Mouse (Mus musculus) gonadal fat pad, adult 2 months (tissue): ENCODE measurements around the gene Ssbp3. TPM values are rescaled to one million over a fixed set of nuclear protein-coding genes. Genes with fewer than 3 reads are reported as not detected.

Source experiments
- DNase-seq: peaks from one replicate; pipeline ENCODE4 v3.0.0-alpha.2; 2012; ENCODE audit warnings: low read depth
- polyA plus RNA-seq: library from polyadenylated mRNA; depleted of rRNA; stranded (reverse); fragments of >200 nt; gene quantifications from 2 replicates; pipeline ENCODE4 v1.2.3, GENCODE M21; 2012

Ssbp3 gene
- polyA plus RNA-seq, 1 experiment = 21.8 TPM

- no peak for DNase-seq
These were observed 2.6 kb upstream of the Ssbp3 start for GRCm38 (mm10) chr4:106907701-106908425.

GRCm38 (mm10) chr4:106908426-106908809 is 2.1 kb upstream of the Ssbp3 start:
- DNase-seq = no peak

DNA sequence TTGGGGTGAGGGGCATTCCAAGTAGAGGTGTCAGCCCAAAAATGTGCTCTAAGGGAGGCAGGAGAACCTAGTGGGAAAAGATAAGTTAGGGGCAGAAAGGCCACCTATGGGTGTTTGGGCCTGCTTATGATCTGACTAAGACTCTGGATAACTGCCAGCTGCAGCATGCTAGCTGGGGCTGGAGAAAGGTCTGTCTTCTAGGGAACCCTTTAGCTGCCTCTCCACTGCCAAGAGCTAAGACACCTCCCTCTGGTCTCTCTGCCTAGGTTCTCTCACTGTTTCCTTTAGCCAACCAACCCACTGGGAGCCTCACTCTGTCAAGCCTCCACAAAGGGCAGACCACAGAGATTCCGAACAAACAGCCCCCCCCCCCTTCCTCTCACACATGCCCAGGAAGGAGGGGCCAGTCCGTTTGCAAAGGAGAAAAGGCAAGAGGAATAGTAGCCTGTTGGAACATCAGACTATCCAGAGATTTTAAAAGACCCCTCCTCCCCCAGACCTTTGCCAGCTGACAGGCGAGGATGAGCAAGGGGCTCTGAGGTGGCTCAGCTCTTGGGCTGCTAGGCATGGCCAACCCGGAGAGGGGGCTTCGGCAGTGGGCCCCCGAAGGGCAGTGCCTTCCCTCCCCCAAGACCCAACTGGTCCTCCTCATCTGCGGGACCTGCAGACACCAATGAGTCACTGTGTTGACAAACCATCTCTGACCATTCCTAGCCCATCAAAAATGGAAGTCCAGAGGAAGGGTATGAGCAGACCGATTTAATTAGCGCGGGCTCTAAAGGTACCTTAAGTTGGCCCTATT is 1.4 kb upstream of the Ssbp3 start:
- DNase-seq = no peak

- no peak for DNase-seq
These were observed 704 bp upstream of the Ssbp3 start for GRCm38 (mm10) chr4:106909797-106910196.

- no peak for DNase-seq
These were observed 823 bp downstream of the Ssbp3 start for GRCm38 (mm10) chr4:106911246-106911801.

DNA sequence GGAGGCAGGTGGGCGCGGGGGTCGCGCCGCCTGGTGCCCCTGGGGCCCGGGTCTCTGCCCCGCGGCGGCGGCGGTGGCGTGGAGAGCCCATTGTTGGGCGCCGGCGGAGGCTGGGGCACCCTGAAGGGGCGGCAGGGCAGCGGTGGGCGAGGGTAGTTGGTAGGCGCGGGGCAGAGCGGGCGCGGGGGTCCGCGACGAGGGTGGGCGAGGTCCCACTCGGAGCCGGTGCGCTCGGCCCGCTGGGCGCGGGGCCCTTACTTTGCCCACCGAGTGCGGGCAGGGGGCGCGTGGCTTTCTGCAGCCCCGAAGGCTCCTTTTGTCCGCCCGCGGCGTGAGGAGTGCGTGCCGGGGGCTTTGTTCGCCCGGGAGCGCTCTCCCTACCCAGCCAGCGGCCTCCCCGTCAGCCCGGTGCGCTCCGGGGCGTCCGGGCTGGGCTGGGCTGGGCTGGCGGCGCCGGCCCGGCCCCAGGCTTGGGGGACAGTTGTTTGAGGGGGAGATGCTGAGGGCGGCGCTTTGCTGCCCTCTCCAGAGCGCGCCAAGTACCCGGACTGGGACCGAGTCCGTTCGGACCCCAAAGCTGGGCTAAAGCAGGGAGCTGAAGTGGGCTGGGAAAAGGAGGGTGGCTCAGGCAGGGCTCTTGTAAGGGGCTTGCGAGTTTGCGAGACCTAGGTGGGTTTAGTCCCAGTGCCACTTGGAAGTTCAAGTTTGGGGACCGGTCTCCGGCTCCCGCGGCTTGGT is 1.6 kb downstream of the Ssbp3 start:
- DNase-seq = no peak

GRCm38 (mm10) chr4:106912689-106913041 is 2.2 kb downstream of the Ssbp3 start:
- no peak for DNase-seq

DNA sequence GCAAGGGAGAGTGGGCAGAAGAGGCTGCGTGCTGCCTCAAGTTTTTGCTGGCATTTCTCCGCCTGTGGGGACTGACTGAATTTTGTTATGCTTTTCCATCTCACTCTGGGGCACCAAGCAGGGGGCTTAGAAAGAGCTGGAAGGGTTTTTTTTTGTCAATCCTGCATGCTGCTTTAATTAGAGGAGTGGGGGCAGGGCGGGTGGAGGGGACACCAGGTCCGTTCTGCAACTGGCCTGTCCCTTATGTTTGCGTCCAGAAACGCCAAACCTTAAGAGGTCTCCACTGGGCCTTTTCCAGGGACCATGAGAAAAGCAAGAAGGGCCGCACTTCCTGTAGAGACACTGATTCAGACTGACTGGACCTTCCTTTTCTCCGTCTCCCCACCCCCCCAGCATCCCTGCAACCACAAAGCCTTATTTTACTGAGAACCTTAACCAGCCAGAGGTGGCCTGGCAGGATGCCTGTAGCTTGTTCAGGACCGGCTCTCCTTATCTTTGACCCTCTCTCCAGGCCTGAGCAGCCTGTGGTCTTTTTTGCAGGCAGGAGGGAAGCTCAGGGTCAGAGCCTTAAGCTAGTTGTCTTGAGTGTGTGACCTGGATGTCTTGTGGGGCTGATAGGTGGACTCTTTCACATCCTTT is 3.0 kb downstream of the Ssbp3 start:
- no peak for DNase-seq

DNA sequence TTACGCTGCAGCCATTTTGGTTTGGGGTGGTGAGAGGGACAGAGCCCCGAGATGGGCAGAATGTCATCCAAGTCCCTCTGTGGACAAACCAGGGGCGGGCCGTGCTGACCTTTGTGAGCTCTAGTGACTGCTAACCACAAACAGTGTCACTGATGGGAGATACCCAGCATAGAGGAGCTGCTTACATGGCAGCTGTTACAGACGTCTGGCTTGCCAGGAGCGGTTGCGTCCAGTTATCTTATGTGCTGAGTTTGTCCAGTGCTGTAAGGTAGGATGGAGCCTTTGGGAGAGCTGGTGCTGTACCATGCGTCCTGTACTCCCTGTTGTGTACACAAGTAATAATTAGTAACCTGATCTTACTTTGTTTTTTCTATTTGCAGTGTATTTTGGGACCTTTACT is 4.8 kb downstream of the Ssbp3 start:
- DNase-seq = no peak

DNA sequence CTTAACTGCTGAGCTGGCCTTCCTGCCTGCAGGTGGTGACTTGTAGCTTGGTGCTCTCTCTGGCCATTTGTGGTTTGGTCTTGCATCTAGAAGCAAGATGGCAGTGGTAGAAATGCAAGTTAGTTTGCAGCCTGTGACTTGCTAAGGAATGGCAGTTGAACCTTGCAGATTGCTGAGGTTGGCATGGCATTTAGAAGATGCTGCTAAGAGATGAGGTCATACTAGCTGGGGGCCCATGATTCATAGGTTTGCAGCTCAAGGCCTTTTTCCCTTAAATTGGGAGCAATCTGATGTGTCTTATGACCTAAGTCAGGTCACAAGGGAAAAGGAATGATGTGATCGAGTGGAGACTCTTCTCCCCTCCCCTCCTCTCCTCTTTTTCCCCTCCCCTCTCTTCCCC is 7.8 kb downstream of the Ssbp3 start:
- DNase-seq = no peak

DNA sequence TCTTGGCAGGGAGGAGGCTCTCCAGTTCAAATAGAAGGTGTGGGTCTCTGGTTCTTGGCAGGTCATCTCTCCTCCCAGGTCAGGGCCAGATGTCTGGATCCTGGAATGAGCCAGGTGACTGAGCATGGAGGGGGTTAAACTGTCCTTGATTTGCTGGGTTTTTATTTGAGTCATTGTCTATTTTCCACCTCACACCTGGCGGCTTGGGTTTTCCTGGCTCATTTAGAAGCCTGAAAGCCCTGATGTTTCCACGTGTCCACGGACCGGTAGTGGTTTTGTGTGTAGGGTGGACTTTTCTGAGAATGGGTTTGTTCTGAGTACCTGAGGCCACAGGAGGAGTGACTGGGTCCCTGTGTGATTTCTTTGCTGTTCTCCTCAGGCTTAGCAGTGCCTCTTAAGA is 9.6 kb downstream of the Ssbp3 start:
- no peak for DNase-seq

DNA sequence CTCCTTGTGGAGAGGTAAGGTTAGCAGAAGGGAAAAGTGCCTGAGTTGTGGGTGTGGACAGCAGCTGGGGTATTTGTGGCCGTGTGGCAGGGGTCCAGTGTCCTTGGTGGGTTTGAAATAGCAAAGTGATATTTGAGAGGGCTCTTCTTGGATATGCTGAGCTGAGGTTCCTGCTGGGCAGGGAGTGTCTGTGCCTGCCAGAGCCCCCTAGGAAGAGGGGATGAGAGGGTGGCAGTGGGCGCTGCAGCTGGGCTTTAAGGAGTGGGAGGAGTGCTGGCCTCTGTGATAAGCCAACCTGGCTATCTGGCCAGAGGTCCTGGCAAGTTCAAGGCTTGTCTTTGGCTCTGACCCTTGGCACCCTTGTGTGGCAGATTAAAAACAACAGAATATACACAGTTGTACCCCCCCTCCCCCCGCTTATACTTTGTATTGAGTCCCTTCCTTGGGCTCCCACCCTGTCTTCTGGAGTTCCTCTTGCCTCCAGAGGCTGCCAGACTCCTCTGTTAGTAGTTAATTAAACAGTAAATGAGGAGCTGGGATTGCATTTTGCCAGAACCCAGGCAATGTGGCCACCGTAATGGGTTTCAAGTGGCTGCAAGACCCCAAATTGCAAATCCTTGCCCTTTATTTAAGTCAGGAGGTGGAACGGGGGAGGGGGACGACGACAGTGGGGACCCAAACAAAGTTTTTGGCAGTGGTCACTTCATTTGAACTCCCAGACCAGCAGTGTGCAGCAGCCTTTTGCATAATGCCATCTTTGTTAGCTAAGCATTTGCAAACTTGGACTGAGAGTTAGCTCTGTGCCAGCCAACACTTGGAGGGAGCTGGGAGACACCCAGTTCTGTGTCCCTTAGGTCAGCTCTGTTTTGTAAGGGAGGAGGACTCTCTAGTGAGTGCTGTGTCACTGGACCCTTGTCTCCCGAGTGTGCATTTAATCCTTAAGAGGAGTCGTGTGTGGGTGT is 11.2 kb downstream of the Ssbp3 start:
- DNase-seq = no peak

GRCm38 (mm10) chr4:106922919-106923318 is 12.4 kb downstream of the Ssbp3 start:
- no peak for DNase-seq

DNA sequence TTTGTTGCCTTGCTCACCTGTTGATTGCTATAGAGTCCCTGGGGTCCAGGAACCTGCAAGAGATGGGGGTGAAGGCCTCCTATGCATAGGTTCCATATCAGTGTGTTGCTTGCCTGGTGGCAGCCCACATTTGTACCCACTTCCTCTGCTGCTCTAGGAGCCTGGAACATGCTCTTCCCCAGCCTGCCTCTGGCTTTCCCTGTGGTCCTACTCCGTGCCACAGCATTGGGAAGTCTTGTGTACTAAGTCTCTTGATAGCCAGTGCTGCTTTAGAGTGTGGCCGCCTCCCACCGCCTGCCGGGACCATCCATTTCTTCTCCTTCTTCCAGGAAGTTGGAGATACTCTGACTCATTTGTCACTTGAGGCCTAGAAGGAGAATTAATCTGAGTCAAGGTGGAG is 13.7 kb downstream of the Ssbp3 start:
- no peak for DNase-seq

- no peak for DNase-seq
These were observed 14.4 kb downstream of the Ssbp3 start for GRCm38 (mm10) chr4:106924888-106925287.

DNA sequence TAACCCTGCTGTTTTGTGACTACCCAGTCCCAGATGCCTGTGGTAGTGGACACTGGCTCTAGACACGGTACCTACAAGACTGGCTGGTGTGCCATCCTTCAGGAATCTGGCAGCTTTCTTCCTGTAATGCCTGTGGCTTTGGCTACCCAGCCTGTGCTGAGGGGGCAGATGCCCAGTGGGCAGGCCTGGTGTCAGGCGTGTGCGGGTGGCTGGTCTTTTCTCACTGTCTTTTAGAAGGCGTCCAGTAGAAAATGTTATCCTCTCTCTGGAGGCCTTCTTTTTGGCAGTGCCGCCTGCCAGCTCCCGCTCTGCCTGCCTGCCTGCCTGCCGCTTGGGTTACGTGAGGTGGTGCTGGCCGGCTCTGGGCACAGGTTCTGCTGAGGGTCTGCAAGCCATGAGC is 15.9 kb downstream of the Ssbp3 start:
- no peak for DNase-seq

- no peak for DNase-seq
These were observed 16.5 kb downstream of the Ssbp3 start for GRCm38 (mm10) chr4:106927034-106927433.

DNA sequence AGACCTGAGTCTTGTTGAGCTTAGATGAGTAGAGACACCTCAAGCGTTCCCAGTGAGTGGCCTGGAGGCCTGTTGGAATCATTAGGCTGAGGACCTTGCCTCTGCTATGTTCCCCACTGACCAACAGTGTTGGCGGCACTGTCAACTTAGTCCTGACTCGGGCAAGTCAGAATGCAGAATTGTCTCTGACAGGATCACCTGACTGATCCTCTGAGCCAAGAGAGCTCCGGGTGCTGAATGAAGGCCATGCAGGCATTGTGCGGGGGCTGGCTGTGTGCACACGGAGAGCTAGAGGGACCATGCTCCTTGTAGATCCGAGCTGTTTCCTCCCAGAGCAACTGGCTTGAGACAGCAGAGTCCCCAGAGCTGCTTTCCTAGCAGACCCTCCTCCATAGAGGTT is 18.5 kb downstream of the Ssbp3 start:
- no peak for DNase-seq

DNA sequence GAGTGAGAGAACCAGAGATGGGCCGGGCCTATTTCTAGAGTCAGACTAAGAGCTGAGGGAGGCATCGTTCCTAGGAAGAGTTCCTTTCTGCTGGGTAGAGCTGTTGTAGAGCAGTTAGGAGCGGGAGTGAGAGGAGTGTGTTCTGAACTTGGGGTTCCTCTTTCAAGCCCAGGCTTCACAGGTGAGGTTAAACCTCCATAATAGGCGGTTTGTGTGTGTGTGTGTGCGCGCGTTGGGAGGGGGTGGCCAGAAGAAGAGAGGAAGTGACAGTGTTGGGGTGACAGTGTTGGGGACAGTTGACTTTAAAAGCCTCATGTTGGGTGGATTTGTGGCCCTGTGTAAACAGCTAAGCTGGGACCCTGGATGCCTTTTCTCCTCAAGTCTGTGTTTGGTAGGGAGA is 22.1 kb downstream of the Ssbp3 start:
- DNase-seq = no peak

- DNase-seq = no peak
These were observed 23.4 kb downstream of the Ssbp3 start for GRCm38 (mm10) chr4:106933813-106934482.
